Mouse (Mus musculus) heart, postnatal 0 days (tissue): Measurements from ENCODE around the gene Ect2l. TPM values are rescaled to one million over a fixed set of nuclear protein-coding genes. Genes with fewer than 3 reads are reported as not detected.

Experiments used
- ATAC-seq: fragments of 200-750 bp; cut with Nextera tagmentation; 2 replicates; pipeline ENCODE4 v1.8.0; 2017; ENCODE audit warnings: low read depth, moderate number of reproducible peaks, moderate library complexity; ENCODE audit not compliant: insufficient read depth
- DNase-seq: peaks from one replicate; pipeline ENCODE4 v3.0.0-alpha.2; 2016; ENCODE audit warnings: low spot score
- H3K27ac ChIP-seq: fragments of 300-500 bp; sonication (generic); 2 replicates; pipeline ENCODE4 v1.5.1; 2014; ENCODE audit warnings: low read depth, mild to moderate bottlenecking
- H3K27me3 ChIP-seq: fragments of 300-500 bp; sonication (generic); 2 replicates; pipeline ENCODE4 v1.6.1; 2014; ENCODE audit warnings: low read length, mixed read lengths; ENCODE audit not compliant: control insufficient read depth, insufficient read depth
- H3K36me3 ChIP-seq: fragments of 300-500 bp; sonication (generic); replicated peaks from 2 replicates; pipeline ENCODE4 v1.6.1; 2014; ENCODE audit warnings: low read length, mixed read lengths; ENCODE audit not compliant: control insufficient read depth, insufficient read depth
- H3K4me1 ChIP-seq: fragments of 300-500 bp; sonication (generic); 2 replicates; pipeline ENCODE4 v1.6.1; 2014; ENCODE audit warnings: antibody characterized with exemption; ENCODE audit not compliant: control insufficient read depth, insufficient read depth
- H3K4me2 ChIP-seq: fragments of 300-500 bp; sonication (generic); 2 replicates; pipeline ENCODE4 v1.6.1; 2014; ENCODE audit warnings: low read depth, mild to moderate bottlenecking, low read length, moderate library complexity
- H3K4me3 ChIP-seq: fragments of 300-500 bp; sonication (generic); 2 replicates; pipeline ENCODE4 v1.5.1; 2014; ENCODE audit warnings: low read depth, low read length
- H3K9ac ChIP-seq: fragments of 300-500 bp; sonication (generic); replicated peaks from 2 replicates; pipeline ENCODE4 v1.6.1; 2014; ENCODE audit warnings: low read depth, low read length, mixed read lengths
- H3K9me3 ChIP-seq: fragments of 300-500 bp; sonication (generic); replicated peaks from 2 replicates; pipeline ENCODE4 v1.6.1; 2016; ENCODE audit warnings: low read length; ENCODE audit not compliant: control insufficient read depth
- CTCF ChIP-seq: IDR thresholded peaks from 2 replicates; pipeline ENCODE4 v1.5.1; 2016; ENCODE audit warnings: antibody characterized with exemption, control low read depth, low read depth
- EP300 ChIP-seq: IDR thresholded peaks from 2 replicates; pipeline ENCODE4 v1.6.1; 2016; ENCODE audit warnings: antibody characterized with exemption, low read depth
- WGBS: fragments of 180-500 bp; shearing (Covaris S2); extraction: QIAGEN DNeasy Blood & Tissue Kit; methylation state at CpG from one replicate; pipeline ENCODE4 v1.1.7; 2014; 5-methylcytosine and 5-hydroxymethylcytosine counted together
- polyA plus RNA-seq: library from polyadenylated mRNA; unstranded; fragments of >200 nt; fragmentation: Nextera tagmentation; extraction: Ambion mirVana; gene quantifications from 2 replicates; pipeline ENCODE4 v1.2.1, GENCODE M21; 2015
- total RNA-seq: library from RNA; depleted of rRNA; stranded (reverse); fragments of >200 nt; gene quantifications from 2 replicates; pipeline ENCODE4 v1.2.3, GENCODE M21; 2014; ENCODE audit warnings: low replicate concordance

Gene Ect2l
- total and polyA plus RNA-seq, 2 experiments from 2014 or later: 0.60 TPM; not detected in 1

GRCm38 (mm10) chr10:18234560-18235401, 24.1 kb upstream of the Ect2l start, which contains the start of gene Ccdc28a:
Gene Ccdc28a (minus strand): TSS chr10:18234998.
- peak within 1 kb of the TSS; percentile 74 for H3K4me2 ChIP-seq
- peak; percentile 94 for DNase-seq
- no peaks in the 10 kb centered on the region for H3K36me3 ChIP-seq
- peak; percentile 97 for ATAC-seq
- peak within 1 kb of the TSS; percentile 57 for H3K27ac ChIP-seq
- peak within 1 kb of the TSS; percentile 58 for H3K9ac ChIP-seq
- no peaks in the 10 kb centered on the region for H3K27me3 ChIP-seq
- TF ChIP-seq EP300: no peak
- no peak; the same call in 1 of the 2 replicates for TF ChIP-seq CTCF
- no peaks in the 10 kb centered on the region for H3K9me3 ChIP-seq
- 1% methylated on average over 41 of the region's 41 CpGs for WGBS
- peak within 1 kb of the TSS; percentile 95 for H3K4me3 ChIP-seq
- H3K4me1 ChIP-seq: peaks cover 6% of the 10 kb centered on the region; the same call in 1 of the 2 replicates

- Histone ChIP-seq H3K27ac (no peak overlapping the region), H3K9ac (no peak overlapping the region), H3K4me3 (no peak overlapping the region), H3K4me2 (peak overlapping the region; percentile 74; the same call in 1 of the 2 replicates), H3K4me1 (peaks cover 6% of the 10 kb centered on the region; the same call in 1 of the 2 replicates), H3K9me3 (no peaks in the 10 kb centered on the region), H3K27me3 (no peaks in the 10 kb centered on the region), H3K36me3 (no peaks in the 10 kb centered on the region)
- WGBS: 46% methylated on average over 3 of the region's 3 CpGs
- TF ChIP-seq CTCF: no peak; the same call in 1 of the 2 replicates
- no peak for TF ChIP-seq EP300
- DNase-seq: no peak
- no peak for ATAC-seq
Observed at GRCm38 (mm10) chr10:18233891-18234290, 23.2 kb upstream of the Ect2l start.

GRCm38 (mm10) chr10:18224386-18224785, 13.7 kb upstream of the Ect2l start:
- Histone ChIP-seq H3K36me3 (no peaks in the 10 kb centered on the region), H3K27ac (no peak overlapping the region), H3K4me2 (no peak overlapping the region), H3K9ac (no peak overlapping the region), H3K9me3 (no peaks in the 10 kb centered on the region), H3K27me3 (no peaks in the 10 kb centered on the region), H3K4me1 (no peaks in the 10 kb centered on the region), H3K4me3 (no peak overlapping the region)
- no peak for TF ChIP-seq EP300
- TF ChIP-seq CTCF: no peak
- DNase-seq (no peak), ATAC-seq (no peak)
- WGBS: 85% methylated on average over 3 of the region's 3 CpGs

- Histone ChIP-seq H3K4me3 (no peak overlapping the region), H3K9ac (no peak overlapping the region), H3K27ac (no peak overlapping the region), H3K36me3 (peaks cover 7% of the 10 kb centered on the region; the same call in 1 of the 2 replicates), H3K27me3 (no peaks in the 10 kb centered on the region), H3K4me2 (no peak overlapping the region), H3K4me1 (no peaks in the 10 kb centered on the region), H3K9me3 (no peaks in the 10 kb centered on the region)
- ATAC-seq (no peak; the same call in 1 of the 2 replicates), DNase-seq (no peak)
- WGBS: 77% methylated on average over 10 of the region's 10 CpGs
- TF ChIP-seq EP300 (no peak), CTCF (no peak)
Observed at GRCm38 (mm10) chr10:18219351-18219750, 8.7 kb upstream of the Ect2l start.

- H3K4me2 ChIP-seq: no peak overlapping the region
- H3K27ac ChIP-seq: no peak overlapping the region
- ATAC-seq (no peak), DNase-seq (no peak)
- peaks cover 7% of the 10 kb centered on the region; the same call in 1 of the 2 replicates for H3K36me3 ChIP-seq
- H3K27me3 ChIP-seq: no peaks in the 10 kb centered on the region
- H3K4me3 ChIP-seq: no peak overlapping the region
- TF ChIP-seq CTCF (no peak), EP300 (no peak)
- WGBS: 78% methylated on average over 5 of the region's 5 CpGs
- H3K9me3 ChIP-seq: no peaks in the 10 kb centered on the region
- no peak overlapping the region for H3K9ac ChIP-seq
- peaks cover 6% of the 10 kb centered on the region; the same call in 1 of the 2 replicates for H3K4me1 ChIP-seq
Observed at GRCm38 (mm10) chr10:18214124-18214523, 3.4 kb upstream of the Ect2l start.
